Mouse (Mus musculus): ENCODE measurements around the gene Ptn.

DNA sequence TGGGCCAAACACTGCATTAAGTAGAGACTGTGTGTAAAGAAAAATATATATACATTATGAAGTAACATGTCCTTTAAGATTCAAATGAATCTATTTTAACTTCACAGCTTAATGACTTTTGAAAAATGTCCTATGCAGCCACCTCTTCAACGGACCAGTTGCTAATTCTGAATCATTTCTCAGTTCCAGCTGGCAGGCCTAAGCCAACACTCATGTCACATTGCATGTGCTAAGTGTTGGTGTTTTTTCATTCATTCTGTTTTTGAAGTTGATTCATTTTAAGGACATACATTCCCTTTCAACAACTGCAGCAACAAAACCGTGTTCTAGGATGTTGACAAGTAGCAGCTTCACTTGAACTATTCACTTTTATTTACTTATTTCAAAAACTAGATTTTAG lies 6.0 kb upstream of the Ptn start:
- TF ChIP-seq UBTF (IDR thresholded peaks at IDR 0.05; ENCODE audit: borderline replicate concordance, insufficient read depth, low read depth, low read length) = no peak
- TF ChIP-seq POLR2AphosphoS2 (IDR thresholded peaks at IDR 0.05; ENCODE audit: low read length) = no peak
- TF ChIP-seq TCF12 (IDR thresholded peaks at IDR 0.05; ENCODE audit: low read depth, low read length) = no peak
- TF ChIP-seq CTCF (IDR thresholded peaks at IDR 0.05 in 2 of 3, conservative IDR thresholded peaks at IDR 0.05 in 1 of 3; ENCODE audit: control insufficient read depth in 1 of 3, insufficient read depth in 1 of 3, low read depth in 2 of 3, low read length in 3 of 3, poor library complexity in 1 of 3, severe bottlenecking in 1 of 3) = no peak
- TF ChIP-seq POLR2A (IDR thresholded peaks at IDR 0.05; ENCODE audit: control insufficient read depth in 1 of 2, insufficient read depth in 1 of 2, low read depth in 1 of 2, low read length in 2 of 2, poor library complexity in 1 of 2) = no peak
- no peak for TF ChIP-seq EP300 (IDR thresholded peaks at IDR 0.05; ENCODE audit: low read depth in 1 of 2, low read length in 2 of 2)
- TF ChIP-seq SIN3A (IDR thresholded peaks at IDR 0.05; ENCODE audit: low read length) = no peak
- no peak for TF ChIP-seq GATA1 (IDR thresholded peaks at IDR 0.05; ENCODE audit: low read depth, low read length)
- no peak for TF ChIP-seq CHD2 (IDR thresholded peaks at IDR 0.05; ENCODE audit: low read length)
- no peak for TF ChIP-seq TAL1 (IDR thresholded peaks at IDR 0.05; ENCODE audit: low read length)
- TF ChIP-seq TBP (IDR thresholded peaks at IDR 0.05; ENCODE audit: low read depth, low read length) = no peak
- TF ChIP-seq JUND (IDR thresholded peaks at IDR 0.05; ENCODE audit: low read depth, low read length) = no peak
- TF ChIP-seq MXI1 (IDR thresholded peaks at IDR 0.05; ENCODE audit: low read depth, low read length) = no peak
- no peak for TF ChIP-seq ELF1 (IDR thresholded peaks at IDR 0.05; ENCODE audit: low read depth, low read length)

All from MEL (cell line).